Mouse (Mus musculus) olfactory bulb, adult 2 months (tissue): ENCODE data around the gene Ankrd40.

Experiments used
- CTCF ChIP-seq: fragments of 200-500 bp; IDR thresholded peaks from 2 replicates; pipeline ENCODE4 v1.5.1; 2012; ENCODE audit warnings: low read depth, mild to moderate bottlenecking, low read length, moderate library complexity; ENCODE audit not compliant: insufficient read depth
- POLR2A ChIP-seq: fragments of 200-500 bp; IDR thresholded peaks from 2 replicates; pipeline ENCODE4 v1.6.1; 2012; ENCODE audit warnings: mild to moderate bottlenecking, low read depth, low read length, moderate library complexity; ENCODE audit not compliant: insufficient read depth

GRCm38 (mm10) chr11:94347063-94347575 is 19.3 kb downstream of the Ankrd40 start:
- TF ChIP-seq POLR2A (no peak), CTCF (no peak)
